Mouse (Mus musculus) liver, adult 2 months (tissue): ENCODE measurements around the gene Arhgap31.

Experiments
- CTCF ChIP-seq: fragments of 200-500 bp; IDR thresholded peaks from 2 replicates; pipeline ENCODE4 v1.5.1; 2011; ENCODE audit warnings: low read depth, low read length, control low read depth
- POLR2A ChIP-seq: fragments of 200-500 bp; IDR thresholded peaks from 2 replicates; pipeline ENCODE4 v1.6.1; 2011; ENCODE audit warnings: low read length, control low read depth; ENCODE audit not compliant: insufficient read depth; ENCODE audit errors: extremely low read depth

DNA sequence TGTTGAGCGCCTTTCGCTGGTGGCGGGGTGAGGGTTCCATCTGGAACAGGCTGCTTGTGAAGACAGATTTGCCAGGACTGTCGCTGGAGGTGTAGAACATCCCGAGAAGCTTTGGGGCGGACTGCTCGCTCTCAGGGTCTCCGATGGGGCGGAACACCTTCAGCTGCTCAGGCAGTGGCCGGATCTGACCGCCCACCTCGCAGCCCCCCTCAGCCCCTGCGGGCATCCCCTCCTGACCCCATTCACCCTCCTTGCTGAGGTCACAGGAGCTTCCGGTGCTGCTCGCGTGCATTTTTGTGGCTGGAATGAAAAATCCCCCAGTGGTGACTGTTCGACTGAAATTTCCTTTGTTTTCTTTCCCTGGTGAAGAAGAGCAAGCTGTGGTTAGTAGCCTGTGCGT lies 104.0 kb downstream of the Arhgap31 start:
- TF ChIP-seq CTCF, result no peak
- TF ChIP-seq POLR2A, result no peak
